Mouse (Mus musculus) cerebellum, adult 11-12 months (tissue): ENCODE data around the gene Efcab2.
"Not testable (repeated sequence)": the region's sequence is repeated elsewhere in the genome, so short reads cannot be mapped to it uniquely, and the experiment has no call there.

Experiments used
- DNase-seq: peaks from one replicate; pipeline ENCODE4 v3.0.0; 2022

The Efcab2 gene

DNA sequence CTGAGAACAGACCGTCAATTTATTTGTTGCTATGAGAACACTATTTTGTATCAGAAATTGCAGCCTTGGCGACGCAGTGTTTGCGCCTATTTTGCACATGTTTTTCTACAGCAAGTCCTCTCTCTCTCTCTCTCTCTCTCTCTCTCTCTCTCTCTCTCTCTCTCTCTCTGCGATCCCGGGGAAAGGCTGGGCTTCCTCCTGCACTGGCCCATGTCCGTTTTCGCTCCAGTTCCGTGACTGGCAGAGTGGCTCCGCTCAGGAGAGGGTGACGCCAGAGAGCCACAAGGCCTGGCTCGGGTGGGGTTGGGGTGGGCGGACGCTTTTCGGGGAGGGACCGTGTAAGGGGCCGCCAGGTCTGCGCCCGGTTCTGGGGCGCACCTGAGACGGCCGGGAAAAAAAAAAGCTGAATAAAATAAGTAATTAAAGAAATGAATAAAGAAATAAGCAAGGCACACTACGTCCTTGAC is 407 bp upstream of the Efcab2 start:
- peak; percentile 93 for DNase-seq

DNA sequence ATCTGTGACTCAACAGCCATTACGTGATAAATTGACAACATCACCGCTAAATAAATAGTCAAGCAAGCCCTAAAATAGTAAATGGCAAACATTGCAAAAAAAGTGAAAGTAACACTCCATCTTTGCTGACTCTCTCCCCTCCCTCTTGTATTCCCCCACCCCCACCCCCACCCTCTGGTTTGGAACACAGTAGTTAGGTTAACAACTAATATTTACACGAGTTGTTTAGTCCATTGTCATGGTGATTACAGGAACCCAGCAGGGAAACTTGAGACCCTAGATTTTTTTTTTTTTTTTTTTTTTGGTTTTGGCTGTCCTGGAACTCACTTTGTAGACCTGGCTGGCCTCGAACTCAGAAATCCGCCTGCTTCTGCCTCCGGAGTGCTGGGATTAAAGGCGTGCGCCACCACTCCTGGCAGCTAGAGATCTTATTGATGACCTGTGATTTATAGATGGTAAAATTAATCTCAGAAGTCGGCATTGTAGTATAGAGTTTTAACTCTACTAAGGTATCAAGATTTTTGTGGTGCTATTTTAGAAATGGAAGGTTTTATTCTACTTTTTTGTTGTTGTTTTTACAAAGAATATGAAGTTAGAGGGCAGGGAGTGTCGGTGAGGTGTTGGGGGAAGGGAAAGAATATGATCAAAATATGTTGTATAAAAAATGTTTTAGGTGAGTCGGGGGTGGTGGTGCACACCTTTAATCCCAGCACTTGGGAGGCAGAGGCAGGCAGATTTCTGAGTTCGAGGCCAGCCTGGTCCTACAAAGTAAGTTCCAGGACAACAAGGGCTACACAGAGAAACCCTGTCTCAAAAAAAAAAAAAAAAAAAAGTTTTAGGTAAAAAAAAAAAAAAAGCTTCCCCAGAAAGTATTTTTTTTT is 1.1 kb downstream of the Efcab2 start:
- DNase-seq: peak; percentile 47

DNA sequence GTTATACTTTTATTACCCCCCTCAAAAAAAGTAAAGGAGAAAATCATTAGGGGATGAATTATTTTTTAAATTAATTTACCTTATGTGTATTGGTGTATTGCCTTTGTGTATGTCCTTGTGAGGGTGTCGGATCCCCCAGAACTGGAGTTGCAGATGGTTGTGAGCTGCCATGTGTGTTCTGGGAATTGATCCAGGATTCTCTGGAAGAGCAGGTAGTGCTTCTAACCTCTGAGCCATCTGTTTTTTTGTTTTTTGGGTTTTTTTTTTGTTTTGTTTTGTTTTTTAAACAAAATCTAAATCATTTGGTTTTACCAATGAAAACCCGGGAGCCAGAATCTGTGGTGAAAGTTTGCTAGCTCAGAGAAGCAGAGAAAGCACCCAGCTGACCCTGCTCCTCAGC is 1.8 kb downstream of the Efcab2 start:
- DNase-seq: peak; percentile 71

DNA sequence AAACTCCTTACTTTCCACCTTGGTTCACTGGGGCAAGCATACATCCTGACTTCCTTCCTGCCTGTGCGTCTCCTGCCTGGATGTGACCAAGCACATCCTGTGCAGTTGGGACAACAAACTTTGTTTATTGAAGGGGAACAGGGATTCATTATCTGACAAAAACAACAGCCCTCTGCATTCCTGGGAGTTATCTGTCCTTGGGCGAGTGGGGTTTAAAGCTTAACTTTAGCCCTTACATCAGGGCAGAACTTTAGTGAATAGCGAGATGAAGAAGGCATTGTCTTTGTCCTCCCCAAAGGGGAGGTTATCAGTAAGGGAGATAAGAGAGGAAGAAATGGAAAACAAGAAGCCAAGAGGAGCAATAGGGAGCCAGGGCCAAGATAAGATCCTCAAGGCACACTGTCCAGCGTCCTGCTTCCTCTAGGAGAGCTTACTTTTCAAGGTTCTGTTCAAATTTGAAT is 3.0 kb downstream of the Efcab2 start:
- no peak for DNase-seq

DNA sequence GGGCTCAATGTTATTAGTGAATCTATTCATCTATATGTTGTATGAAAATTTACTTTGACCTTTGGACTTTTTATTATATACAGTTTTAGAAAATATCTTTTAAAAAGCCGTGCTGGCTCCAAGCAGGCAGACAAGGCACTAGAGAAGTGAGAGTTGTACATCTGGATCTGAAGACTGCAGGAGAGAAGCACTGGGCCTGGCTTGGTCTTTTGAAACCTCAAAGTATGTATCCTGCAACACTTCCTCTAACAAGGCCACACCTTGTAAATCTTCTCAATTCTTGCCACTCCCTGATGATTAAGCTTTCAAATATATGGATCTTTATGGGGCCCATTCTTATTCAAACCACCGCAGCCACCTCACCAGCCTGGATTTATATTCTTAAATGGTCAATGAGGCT is 7.5 kb downstream of the Efcab2 start:
- not testable (repeated sequence) for DNase-seq

DNA sequence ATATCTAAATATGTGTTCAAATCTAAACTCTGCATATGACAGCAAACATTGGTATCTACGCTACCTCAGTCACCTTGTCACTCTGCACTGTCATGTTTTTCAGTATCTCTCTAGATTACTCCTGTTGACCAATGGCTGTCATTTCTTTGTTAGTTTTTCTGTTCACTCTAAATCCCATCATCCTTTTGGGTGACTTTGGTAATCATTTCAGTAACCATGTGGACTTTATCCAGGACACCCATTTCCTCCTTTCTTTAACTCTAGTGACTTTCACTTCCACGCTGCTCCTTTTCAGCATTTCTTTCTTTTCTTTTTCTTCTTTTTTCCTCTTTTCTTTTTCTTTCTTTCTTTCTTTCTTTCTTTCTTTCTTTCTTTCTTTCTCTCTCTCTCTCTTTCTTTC is 13.7 kb downstream of the Efcab2 start:
- no peak for DNase-seq

DNA sequence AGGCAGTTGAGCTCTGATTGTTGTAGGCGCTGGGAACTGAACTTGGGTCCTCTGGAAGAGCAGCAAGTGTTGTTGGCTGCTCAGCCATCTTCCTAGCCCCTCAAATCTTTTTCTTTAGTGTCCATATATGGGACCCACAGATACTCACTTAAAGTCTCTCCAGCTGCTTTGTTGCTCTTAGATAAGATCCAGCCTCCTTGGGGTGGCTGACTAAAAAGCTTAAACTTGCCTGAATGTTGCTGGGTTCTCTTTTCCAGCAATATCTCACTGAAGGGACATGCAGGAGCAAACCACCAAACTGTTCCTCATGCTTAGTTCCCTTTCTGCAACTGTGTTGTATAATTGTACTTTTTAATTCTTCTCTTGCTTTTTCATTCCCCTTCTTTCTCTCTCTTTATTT is 17.8 kb downstream of the Efcab2 start:
- no peak for DNase-seq

DNA sequence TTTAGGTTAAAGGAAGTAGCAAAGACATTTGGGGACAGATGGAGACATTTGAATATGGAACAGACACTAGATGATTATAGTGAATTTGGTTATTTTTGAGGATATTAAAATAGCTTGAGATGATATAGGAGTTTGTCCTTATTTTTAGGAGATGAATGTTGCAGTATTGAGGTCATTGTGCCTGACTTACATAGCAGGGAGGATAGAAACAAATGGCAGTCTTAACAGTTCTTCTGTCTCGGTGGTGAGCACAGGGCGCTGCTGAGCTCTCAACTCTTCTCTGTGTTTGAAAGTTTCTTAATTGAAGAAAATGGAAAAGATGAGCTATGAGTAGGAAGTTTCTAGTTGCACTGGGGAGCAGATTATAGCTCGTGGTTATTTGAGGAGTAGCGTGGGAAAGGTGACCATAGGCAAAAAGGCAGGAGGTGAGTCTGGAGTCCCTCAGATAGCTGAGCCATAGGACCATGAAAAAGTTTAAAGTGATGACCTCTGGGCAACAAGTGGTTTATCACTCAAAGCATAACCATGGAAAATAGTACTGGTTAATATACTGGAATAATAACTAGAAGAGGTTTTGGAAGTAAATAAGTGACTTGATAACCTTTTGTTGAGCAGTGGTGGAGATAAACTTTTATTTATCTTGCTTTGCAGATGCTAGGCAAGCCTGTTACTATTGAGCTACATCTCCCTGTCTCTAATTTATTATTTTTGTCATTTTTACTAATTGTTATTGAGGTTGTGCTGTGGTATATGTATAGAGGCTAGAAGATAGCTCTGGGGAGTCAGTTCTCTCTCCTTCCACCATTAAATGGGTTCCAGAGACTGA is 25.9 kb downstream of the Efcab2 start:
- no peak for DNase-seq

DNA sequence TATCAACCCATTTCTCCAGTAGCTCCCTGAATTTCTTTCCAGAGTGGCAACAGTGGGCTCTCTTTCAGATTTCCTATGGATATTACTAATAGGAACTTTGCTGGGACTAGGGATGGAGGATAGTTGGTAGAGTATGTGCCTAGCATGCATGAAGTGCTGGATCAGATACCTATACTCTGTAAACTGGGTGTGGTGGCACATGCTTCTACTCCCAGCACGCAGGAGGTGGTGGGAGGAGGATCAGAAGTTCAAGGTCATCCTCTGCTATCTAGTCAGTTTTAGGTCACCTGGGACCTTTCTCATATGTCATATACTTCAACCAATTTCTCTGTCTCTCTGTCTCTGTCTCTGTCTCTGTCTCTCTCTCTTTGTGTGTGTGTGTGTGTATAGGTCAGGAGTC is 27.7 kb downstream of the Efcab2 start:
- no peak for DNase-seq

DNA sequence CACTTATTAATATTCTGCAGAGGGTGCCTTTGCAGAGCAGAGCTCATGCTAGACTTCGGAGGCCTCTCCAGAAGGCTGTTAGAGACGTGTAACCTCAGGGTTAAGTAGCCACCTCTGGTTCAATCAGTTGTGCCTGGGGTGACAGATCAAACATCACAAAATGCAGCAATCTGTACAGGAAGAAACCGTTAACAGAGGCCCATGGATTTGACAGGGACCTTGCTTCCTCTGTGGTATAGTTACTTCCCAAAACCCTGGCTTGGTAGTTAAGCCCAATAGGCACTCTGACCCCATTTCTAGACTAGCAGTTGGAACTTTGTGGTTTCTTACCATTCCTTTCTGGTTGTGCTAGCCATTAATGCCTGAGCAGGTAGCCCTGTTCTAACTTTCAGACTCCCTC is 38.5 kb downstream of the Efcab2 start:
- no peak for DNase-seq

DNA sequence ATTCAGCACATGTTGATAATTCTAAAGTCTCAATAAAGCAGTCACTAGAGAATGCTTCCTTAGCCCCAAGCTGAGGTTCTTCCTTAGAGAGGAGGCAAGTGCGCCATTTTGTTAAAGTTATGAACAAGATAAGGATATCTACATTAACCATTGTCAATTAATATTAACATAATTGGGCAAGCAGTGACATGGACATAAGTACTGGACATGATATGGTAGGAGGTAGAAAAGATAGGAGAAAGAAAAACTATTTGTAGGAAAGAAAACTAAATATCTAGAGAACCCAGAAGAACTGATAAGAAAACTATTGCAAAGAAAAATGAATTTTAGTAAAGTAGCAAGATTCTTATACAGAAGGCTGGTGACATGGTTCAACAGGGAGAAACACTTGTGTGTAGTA is 41.2 kb downstream of the Efcab2 start:
- DNase-seq: no peak

DNA sequence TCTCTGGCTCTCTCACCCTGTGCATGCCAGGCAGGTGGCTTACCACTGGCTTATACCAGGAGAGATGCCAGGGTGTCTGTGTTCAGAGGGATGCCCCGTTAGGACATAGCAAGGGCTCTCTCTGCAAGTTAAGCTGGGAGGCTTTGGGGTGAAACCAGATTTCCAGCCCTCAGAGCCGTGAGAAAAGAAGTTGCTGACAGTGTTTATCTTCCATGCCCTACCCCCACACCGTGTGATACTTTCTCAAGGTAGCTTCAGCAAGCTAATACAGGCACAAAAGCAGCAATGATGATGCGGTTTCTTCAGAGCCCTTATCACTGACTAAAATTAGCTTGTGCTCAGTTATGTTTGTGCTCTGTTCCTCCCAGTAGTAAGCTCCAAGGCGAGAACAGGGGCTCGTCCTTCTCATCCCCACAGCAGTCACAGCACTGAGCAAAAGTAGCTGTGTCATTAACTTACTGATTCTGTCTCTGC is 42.4 kb downstream of the Efcab2 start:
- peak; percentile 51 for DNase-seq

DNA sequence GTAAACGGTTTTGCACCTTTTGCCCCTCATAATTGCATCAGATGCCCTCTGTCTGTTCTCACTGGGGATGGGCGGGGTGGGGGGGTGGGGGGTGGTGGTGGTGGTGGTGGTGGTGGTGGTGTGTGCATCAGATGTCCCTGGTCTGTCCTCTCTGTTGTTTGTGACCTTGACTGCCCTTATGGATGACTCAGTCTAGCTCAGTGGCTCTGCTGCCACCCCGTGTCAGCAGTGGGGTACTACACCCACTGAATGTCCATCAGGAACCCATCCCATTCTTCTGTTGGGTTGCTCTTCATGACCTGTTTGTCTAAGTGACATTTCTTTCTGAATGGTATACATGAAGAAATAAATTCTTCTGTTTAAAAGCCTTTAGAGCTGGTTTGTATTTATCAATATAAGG is 43.3 kb downstream of the Efcab2 start:
- DNase-seq: peak; percentile 83

DNA sequence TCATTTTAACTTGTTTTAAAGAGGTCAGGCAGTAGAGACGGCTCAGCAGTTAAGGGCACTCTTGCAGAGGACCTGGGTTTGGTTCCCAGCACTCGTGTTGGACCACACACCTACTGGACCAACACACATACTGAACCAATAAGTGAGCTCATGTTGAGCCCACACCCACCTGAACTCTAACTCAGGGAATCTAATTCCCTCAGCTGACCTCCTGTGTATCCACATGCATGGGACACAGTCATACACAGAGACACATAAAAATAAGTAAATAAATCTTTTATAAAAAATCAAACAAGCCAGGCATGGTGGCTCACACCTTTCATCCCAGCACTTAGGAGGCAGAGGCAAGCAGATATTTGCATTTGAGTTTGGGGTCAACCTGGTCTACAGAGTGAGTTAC is 44.0 kb downstream of the Efcab2 start:
- no peak for DNase-seq

DNA sequence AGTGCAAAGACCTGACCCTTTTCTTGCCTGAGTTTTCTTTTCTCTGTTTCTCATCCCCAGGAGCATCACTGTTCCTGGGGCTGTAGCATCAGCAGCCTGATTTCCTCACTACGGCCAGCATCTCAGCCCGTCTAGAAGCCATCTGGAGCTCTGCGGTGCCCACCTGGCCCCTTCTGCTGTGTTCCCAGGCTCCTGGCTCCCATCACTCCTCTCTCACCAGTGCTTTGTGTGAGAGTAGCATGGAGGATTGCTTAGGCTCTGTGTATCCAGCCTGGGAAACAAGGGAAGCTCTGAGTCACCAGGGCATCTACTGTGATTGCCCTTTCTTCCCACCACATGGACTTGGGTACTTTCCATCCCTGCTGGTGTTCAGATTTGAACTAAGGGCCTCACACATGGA is 48.2 kb downstream of the Efcab2 start:
- peak; percentile 99 for DNase-seq

DNA sequence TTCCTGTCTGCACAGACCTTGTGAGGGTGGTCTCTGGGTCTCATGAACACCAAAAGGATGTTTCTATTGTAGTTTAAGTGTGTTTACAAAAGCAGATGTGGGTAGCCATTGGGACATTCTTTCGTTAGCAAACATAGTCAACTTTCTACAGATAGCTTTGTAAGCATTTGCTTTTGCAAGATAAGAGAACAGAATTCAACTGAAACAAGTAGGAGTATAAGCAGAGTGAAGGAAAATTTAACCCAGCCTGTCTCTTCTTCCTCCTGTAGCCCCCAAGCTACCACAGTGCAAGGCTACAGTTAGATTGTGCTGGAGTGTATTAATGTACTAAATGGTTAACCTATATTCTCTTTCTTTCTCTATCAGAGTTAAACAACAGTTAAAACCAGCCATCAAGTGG is 49.2 kb downstream of the Efcab2 start:
- no peak for DNase-seq

DNA sequence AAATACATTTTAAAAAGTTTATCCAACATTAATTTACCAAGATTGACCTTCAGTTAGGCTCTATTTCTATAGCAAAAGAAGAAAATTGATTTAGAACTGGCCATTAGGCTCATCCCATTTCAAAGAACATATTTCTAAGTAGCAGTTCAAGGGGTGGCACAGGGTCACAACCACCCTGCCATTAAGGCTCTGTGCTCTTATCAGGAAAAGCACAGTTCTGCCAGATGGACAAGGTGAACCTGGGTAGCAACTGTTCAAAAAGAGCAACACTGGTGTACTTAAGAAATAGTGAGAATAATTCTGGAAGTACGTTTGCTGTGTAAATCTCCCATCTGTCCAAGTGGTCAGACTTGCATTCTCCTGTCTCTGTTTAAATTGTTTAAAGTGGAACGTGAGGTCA is 52.1 kb downstream of the Efcab2 start:
- no peak for DNase-seq

DNA sequence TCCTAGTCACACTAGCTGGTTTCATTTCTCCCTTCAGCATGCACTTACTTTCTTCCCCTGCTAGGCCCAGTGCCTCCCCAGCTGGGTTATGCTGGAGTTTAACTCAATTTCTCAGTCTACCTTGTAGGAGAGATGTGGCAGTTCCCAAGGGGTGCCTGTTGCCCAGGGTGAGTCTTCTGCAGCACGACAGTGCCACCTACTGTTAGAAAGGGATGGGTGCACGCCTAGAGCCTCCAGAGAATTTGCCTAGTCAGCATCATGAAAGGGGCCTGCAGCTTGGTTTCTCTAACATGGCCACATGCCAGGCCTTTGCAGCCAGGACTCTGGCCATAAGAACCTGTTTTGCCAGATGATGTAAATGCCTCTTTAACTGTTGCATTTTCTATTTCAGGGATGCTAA is 57.8 kb downstream of the Efcab2 start:
- peak; percentile 86 for DNase-seq

DNA sequence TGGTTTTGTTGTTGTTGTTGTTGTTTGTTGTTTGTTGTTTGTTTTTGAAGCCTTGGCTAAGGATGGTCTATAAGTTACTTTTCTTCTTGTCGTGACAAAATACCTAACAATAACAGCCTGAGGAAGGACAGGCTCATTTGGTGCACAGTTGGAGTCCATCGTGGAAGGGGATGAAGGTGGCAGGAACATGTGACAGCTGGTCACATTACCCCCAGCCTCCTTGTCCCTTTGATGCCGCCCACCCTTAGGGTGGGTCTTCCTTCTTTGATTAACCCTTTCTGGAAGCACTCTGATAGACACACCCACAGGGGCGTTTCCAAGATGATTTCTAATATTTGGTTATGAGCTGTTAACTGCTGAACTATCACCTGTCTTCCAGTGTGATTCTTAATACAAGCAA is 58.3 kb downstream of the Efcab2 start:
- DNase-seq: no peak

DNA sequence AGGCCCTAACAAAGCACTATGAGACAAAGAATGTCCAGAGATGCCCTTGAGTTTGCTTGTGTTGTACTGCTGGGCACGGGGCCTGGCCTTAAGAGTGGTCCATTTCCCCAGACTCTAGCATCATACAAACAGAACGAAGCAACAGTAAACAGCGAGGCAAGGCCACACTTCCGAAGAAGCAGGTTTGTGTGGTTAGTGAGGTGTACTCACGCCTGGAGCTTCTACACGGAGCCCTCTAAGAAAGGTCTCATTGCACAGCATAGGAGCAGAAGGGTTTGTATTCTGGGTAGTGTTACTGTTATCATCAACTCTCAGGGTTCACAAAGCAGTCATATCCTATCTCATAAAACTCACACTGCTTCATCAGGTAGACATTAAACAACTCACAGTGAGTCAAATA is 61.7 kb downstream of the Efcab2 start:
- DNase-seq: no peak

DNA sequence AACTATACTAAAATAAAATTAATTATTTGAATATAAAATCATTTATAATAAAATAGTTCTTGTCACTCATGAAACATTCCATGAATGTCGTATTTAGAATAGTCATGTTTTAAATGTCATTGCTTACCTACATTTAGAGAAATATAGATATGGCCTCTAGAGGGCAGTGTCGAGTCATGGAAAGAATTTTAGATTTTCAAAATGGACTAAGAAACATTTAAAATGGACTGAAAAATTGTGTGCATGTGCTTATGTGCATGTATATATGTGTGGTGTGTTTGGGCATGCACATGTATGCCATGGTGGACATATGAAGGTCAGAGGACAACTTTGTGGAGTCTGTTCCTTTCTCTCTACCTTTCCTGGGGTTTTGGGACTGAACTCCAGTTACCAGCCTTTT is 62.4 kb downstream of the Efcab2 start:
- no peak for DNase-seq

DNA sequence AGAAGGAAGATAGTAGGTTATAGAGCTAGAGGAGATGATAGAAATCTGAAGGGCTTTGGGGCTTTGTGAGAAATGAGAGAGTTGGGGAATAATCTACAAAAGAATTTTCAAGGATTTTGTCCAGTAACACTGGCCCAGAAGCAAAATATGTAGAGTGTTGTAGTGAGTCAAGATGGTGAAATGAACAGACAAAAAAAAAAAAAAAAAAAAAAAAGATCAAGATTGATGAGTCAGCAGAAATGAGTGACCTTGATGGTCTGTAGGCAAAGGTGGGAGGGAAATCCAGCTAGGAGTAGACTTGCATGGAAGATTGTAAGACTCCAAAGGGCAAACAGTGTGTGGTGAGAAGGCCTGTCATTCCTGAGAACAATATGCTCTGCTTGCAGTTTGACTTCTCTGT is 78.0 kb downstream of the Efcab2 start:
- DNase-seq: no peak

DNA sequence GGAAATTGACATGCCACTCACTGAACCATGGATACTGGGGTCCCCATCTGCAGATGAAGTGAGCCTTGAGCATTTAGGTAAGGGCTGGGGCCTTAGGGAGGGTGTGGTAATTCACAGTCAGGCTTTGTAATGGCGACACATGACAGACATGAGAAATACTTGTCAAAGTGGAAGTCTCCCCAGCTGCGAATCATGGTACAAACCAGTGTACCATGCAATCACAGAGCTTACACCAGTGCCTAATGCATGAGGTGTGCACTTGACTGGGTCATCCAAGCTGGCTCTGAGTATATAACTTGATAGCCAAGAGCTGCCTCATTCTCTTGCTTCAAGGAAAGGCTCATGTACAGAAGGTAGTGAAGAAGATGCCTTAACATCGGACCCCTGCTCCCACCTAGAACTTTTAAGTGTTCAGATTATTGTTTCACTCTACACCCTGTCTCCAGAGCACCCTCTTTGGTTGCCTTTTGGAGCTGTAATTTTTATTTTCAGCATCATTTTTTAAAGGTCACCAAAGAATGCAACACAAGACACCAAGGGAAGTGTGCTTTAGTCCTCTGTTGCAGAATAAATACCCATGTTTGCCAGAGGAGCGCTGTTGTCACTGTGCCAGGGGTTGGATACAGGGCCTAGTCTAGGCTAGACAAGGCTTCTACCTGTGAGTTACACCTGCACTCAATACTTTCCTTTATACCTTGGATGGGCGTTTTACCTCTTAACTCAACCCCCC is 79.4 kb downstream of the Efcab2 start:
- DNase-seq: no peak
